Mouse (Mus musculus): ENCODE results near the gene Cox10.
A peak's percentile ranks its signal among the peaks of the same experiment; 100 is the strongest.

Cox10 gene

GRCm38 (mm10) chr11:63952743-63953191, 126.5 kb downstream of the Cox10 start:
- no peak for DNase-seq

GRCm38 (mm10) chr11:63951831-63952631, 127.2 kb downstream of the Cox10 start:
- peak; percentile 80 to 83 for DNase-seq

- DNase-seq = peak; percentile 14 to 19
These were observed 130.9 kb downstream of the Cox10 start for GRCm38 (mm10) chr11:63948371-63948770.

- no peak for DNase-seq
These were observed 132.2 kb downstream of the Cox10 start for GRCm38 (mm10) chr11:63947024-63947423.

GRCm38 (mm10) chr11:63943947-63944346, 135.3 kb downstream of the Cox10 start:
- no peak for DNase-seq

- no peak for DNase-seq
These were observed 135.9 kb downstream of the Cox10 start for GRCm38 (mm10) chr11:63943268-63943890.

GRCm38 (mm10) chr11:63942177-63942576, 137.1 kb downstream of the Cox10 start:
- DNase-seq = peak; percentile 71 to 81

GRCm38 (mm10) chr11:63936641-63937040, 142.6 kb downstream of the Cox10 start:
- no peak for DNase-seq

- DNase-seq = no peak
These were observed 152.4 kb downstream of the Cox10 start for GRCm38 (mm10) chr11:63926901-63927300.

GRCm38 (mm10) chr11:63925161-63925582, 154.1 kb downstream of the Cox10 start:
- DNase-seq = peak; percentile 85 to 88

- DNase-seq = no peak
These were observed 154.9 kb downstream of the Cox10 start for GRCm38 (mm10) chr11:63924286-63924930.

GRCm38 (mm10) chr11:63923386-63923785, 155.9 kb downstream of the Cox10 start:
- no peak for DNase-seq

- peak; percentile 97 for DNase-seq
These were observed 157.1 kb downstream of the Cox10 start, which contains the start of gene Hs3st3b1 for GRCm38 (mm10) chr11:63922091-63922621. Gene Hs3st3b1 (minus strand): TSS chr11:63922290.

GRCm38 (mm10) chr11:63921044-63921951, 158.0 kb downstream of the Cox10 start:
- DNase-seq = peak in 1 of 2 experiments; percentile 40

- peak; percentile 73 to 78 for DNase-seq
These were observed 158.7 kb downstream of the Cox10 start for GRCm38 (mm10) chr11:63920531-63920930.

- no peak for DNase-seq
These were observed 159.8 kb downstream of the Cox10 start for GRCm38 (mm10) chr11:63919211-63920098.

- peak in 1 of 2 experiments; percentile 39 for DNase-seq
These were observed 160.8 kb downstream of the Cox10 start for GRCm38 (mm10) chr11:63918321-63919105.

- DNase-seq = no peak
These were observed 161.7 kb downstream of the Cox10 start for GRCm38 (mm10) chr11:63917561-63917960.

GRCm38 (mm10) chr11:63914388-63914787, 164.9 kb downstream of the Cox10 start:
- peak; percentile 89 to 90 for DNase-seq

GRCm38 (mm10) chr11:63913936-63914335, 165.3 kb downstream of the Cox10 start:
- no peak for DNase-seq
